Mouse (Mus musculus): ENCODE measurements around the gene Otc. TPM values are rescaled to one million over a fixed set of nuclear protein-coding genes. Genes with fewer than 3 reads are reported as not detected.

Gene Otc
- polyA plus RNA-seq, 1 experiment, result not detected

GRCm38 (mm10) chrX:10239515-10239914, 12.6 kb upstream of the Otc start:
- Histone ChIP-seq H3K4me1 (ENCODE audit: control insufficient read depth, insufficient read depth, low read length) (no peaks in the 10 kb centered on the region), H3K36me3 (ENCODE audit: control insufficient read depth, insufficient read depth, low read length) (no peaks in the 10 kb centered on the region), H3K27me3 (ENCODE audit: control insufficient read depth, insufficient read depth, low read length) (no peaks in the 10 kb centered on the region), H3K27ac (ENCODE audit: control insufficient read depth, insufficient read depth, low read depth, low read length) (no peak overlapping the region), H3K4me3 (ENCODE audit: control insufficient read depth, low read depth, low read length) (no peak overlapping the region)
- TF ChIP-seq CTCF (IDR thresholded peaks at IDR 0.05; ENCODE audit: control insufficient read depth, insufficient read depth, insufficient replicate concordance, low read depth, low read length) (no peak), POLR2A (IDR thresholded peaks at IDR 0.05; ENCODE audit: control insufficient read depth, low read depth, low read length) (no peak)

GRCm38 (mm10) chrX:10243916-10244315, 8.2 kb upstream of the Otc start:
- no peaks in the 10 kb centered on the region for H3K4me1 ChIP-seq (ENCODE audit: control insufficient read depth, insufficient read depth, low read length)
- H3K27ac ChIP-seq (ENCODE audit: control insufficient read depth, insufficient read depth, low read depth, low read length), result no peak overlapping the region
- no peaks in the 10 kb centered on the region for H3K27me3 ChIP-seq (ENCODE audit: control insufficient read depth, insufficient read depth, low read length)
- no peaks in the 10 kb centered on the region for H3K36me3 ChIP-seq (ENCODE audit: control insufficient read depth, insufficient read depth, low read length)
- no peak overlapping the region for H3K4me3 ChIP-seq (ENCODE audit: control insufficient read depth, low read depth, low read length)
- TF ChIP-seq POLR2A (IDR thresholded peaks at IDR 0.05; ENCODE audit: control insufficient read depth, low read depth, low read length) (no peak), CTCF (IDR thresholded peaks at IDR 0.05; ENCODE audit: control insufficient read depth, insufficient read depth, insufficient replicate concordance, low read depth, low read length) (no peak)

GRCm38 (mm10) chrX:10251357-10251756, 748 bp upstream of the Otc start:
- no peak for TF ChIP-seq POLR2A (IDR thresholded peaks at IDR 0.05; ENCODE audit: control insufficient read depth, low read depth, low read length)
- TF ChIP-seq CTCF (IDR thresholded peaks at IDR 0.05; ENCODE audit: control insufficient read depth, insufficient read depth, insufficient replicate concordance, low read depth, low read length), result no peak
- H3K27ac ChIP-seq (ENCODE audit: control insufficient read depth, insufficient read depth, low read depth, low read length), result no peak overlapping the region
- H3K4me1 ChIP-seq (ENCODE audit: control insufficient read depth, insufficient read depth, low read length), result no peaks in the 10 kb centered on the region
- no peaks in the 10 kb centered on the region for H3K27me3 ChIP-seq (ENCODE audit: control insufficient read depth, insufficient read depth, low read length)
- H3K36me3 ChIP-seq (ENCODE audit: control insufficient read depth, insufficient read depth, low read length), result no peaks in the 10 kb centered on the region
- no peak overlapping the region for H3K4me3 ChIP-seq (ENCODE audit: control insufficient read depth, low read depth, low read length)

- no peak for TF ChIP-seq POLR2A (IDR thresholded peaks at IDR 0.05; ENCODE audit: control insufficient read depth, low read depth, low read length)
- Histone ChIP-seq H3K27me3 (ENCODE audit: control insufficient read depth, insufficient read depth, low read length) (no peaks in the 10 kb centered on the region), H3K27ac (ENCODE audit: control insufficient read depth, insufficient read depth, low read depth, low read length) (no peak overlapping the region)
Observed at GRCm38 (mm10) chrX:10257774-10258173, 5.7 kb downstream of the Otc start.

GRCm38 (mm10) chrX:10258260-10258659, 6.2 kb downstream of the Otc start:
- Histone ChIP-seq H3K27me3 (ENCODE audit: control insufficient read depth, insufficient read depth, low read length) (no peaks in the 10 kb centered on the region), H3K4me3 (ENCODE audit: control insufficient read depth, low read depth, low read length) (no peak overlapping the region), H3K4me1 (ENCODE audit: control insufficient read depth, insufficient read depth, low read length) (no peaks in the 10 kb centered on the region), H3K36me3 (ENCODE audit: control insufficient read depth, insufficient read depth, low read length) (no peaks in the 10 kb centered on the region), H3K27ac (ENCODE audit: control insufficient read depth, insufficient read depth, low read depth, low read length) (no peak overlapping the region)
- TF ChIP-seq CTCF (IDR thresholded peaks at IDR 0.05; ENCODE audit: control insufficient read depth, insufficient read depth, insufficient replicate concordance, low read depth, low read length), result no peak
- no peak for TF ChIP-seq POLR2A (IDR thresholded peaks at IDR 0.05; ENCODE audit: control insufficient read depth, low read depth, low read length)

More at GRCm38 (mm10) chrX:10257774-10258173, 5.7 kb downstream of the Otc start:
- Histone ChIP-seq H3K4me3 (ENCODE audit: control insufficient read depth, low read depth, low read length) (no peak overlapping the region), H3K36me3 (ENCODE audit: control insufficient read depth, insufficient read depth, low read length) (no peaks in the 10 kb centered on the region), H3K4me1 (ENCODE audit: control insufficient read depth, insufficient read depth, low read length) (no peaks in the 10 kb centered on the region)

GRCm38 (mm10) chrX:10268308-10268707, 16.2 kb downstream of the Otc start:
- Histone ChIP-seq H3K36me3 (ENCODE audit: control insufficient read depth, insufficient read depth, low read length) (no peaks in the 10 kb centered on the region), H3K27me3 (ENCODE audit: control insufficient read depth, insufficient read depth, low read length) (no peaks in the 10 kb centered on the region), H3K4me1 (ENCODE audit: control insufficient read depth, insufficient read depth, low read length) (no peaks in the 10 kb centered on the region), H3K4me3 (ENCODE audit: control insufficient read depth, low read depth, low read length) (no peak overlapping the region), H3K27ac (ENCODE audit: control insufficient read depth, insufficient read depth, low read depth, low read length) (no peak overlapping the region)
- TF ChIP-seq CTCF (IDR thresholded peaks at IDR 0.05; ENCODE audit: control insufficient read depth, insufficient read depth, insufficient replicate concordance, low read depth, low read length) (no peak), POLR2A (IDR thresholded peaks at IDR 0.05; ENCODE audit: control insufficient read depth, low read depth, low read length) (no peak)

- Histone ChIP-seq H3K27ac (ENCODE audit: control insufficient read depth, insufficient read depth, low read depth, low read length) (no peak overlapping the region), H3K27me3 (ENCODE audit: control insufficient read depth, insufficient read depth, low read length) (no peaks in the 10 kb centered on the region), H3K4me3 (ENCODE audit: control insufficient read depth, low read depth, low read length) (no peak overlapping the region), H3K36me3 (ENCODE audit: control insufficient read depth, insufficient read depth, low read length) (no peaks in the 10 kb centered on the region), H3K4me1 (ENCODE audit: control insufficient read depth, insufficient read depth, low read length) (no peaks in the 10 kb centered on the region)
- TF ChIP-seq POLR2A (IDR thresholded peaks at IDR 0.05; ENCODE audit: control insufficient read depth, low read depth, low read length), result no peak
- no peak for TF ChIP-seq CTCF (IDR thresholded peaks at IDR 0.05; ENCODE audit: control insufficient read depth, insufficient read depth, insufficient replicate concordance, low read depth, low read length)
Observed at GRCm38 (mm10) chrX:10268761-10269437, 16.8 kb downstream of the Otc start.
